In genomic region chr5:66519511-66519910, GRCm38 (mm10) we compare ENCODE assay signal across 30 mouse cellular contexts.
DNase-seq lines count a peak whose midpoint lies in the region; ATAC-seq and TF ChIP-seq lines count a peak whose summit lies in the region.
"Had no signal": no experiment of that assay in that cellular context is flagged by ENCODE, and none has a peak within 500 bp of the region (broad histone marks: within the 10 kb centered on the region; RNA-seq: fewer than 3 reads in every experiment).

No protein-coding gene starts in this region.

- H3K9ac ChIP-seq in kidney, postnatal 0 days (ENCODE audit: low read depth, low read length), result no peak overlapping the region
- no peak overlapping the region for H3K9ac ChIP-seq in kidney, embryonic 16.5 days (replicated peaks; ENCODE audit: low read length)
- H3K9ac ChIP-seq: embryonic facial prominence, embryonic 12.5 days; forebrain, embryonic 12.5 days; forebrain, postnatal 0 days; hindbrain, embryonic 14.5 days; limb, embryonic 15.5 days; liver, embryonic 13.5 days; midbrain, embryonic 15.5 days had no signal

- no peak overlapping the region for H3K4me2 ChIP-seq in kidney, postnatal 0 days (ENCODE audit: low read length)
- H3K4me2 ChIP-seq in kidney, embryonic 16.5 days (replicated peaks; ENCODE audit: low read depth, low read length), result no peak overlapping the region
- H3K4me2 ChIP-seq: embryonic facial prominence, embryonic 12.5 days; forebrain, embryonic 12.5 days; heart, embryonic 11.5 days; hindbrain, embryonic 14.5 days; limb, embryonic 15.5 days; liver, embryonic 13.5 days; midbrain, embryonic 15.5 days had no signal

- no peak for TF ChIP-seq CTCF in gastrocnemius, adult 2 months (IDR thresholded peaks at IDR 0.05)
- TF ChIP-seq CTCF in kidney, postnatal 0 days (IDR thresholded peaks at IDR 0.05; ENCODE audit: low read depth), result no peak

- no peaks in the 10 kb centered on the region for H3K9me3 ChIP-seq in kidney, postnatal 0 days (replicated peaks; ENCODE audit: low read length)
- H3K9me3 ChIP-seq in kidney, embryonic 16.5 days (ENCODE audit: low read length), result no peaks in the 10 kb centered on the region
- H3K9me3 ChIP-seq: embryonic facial prominence, embryonic 12.5 days; forebrain, embryonic 12.5 days; limb, embryonic 10.5 days; limb, embryonic 15.5 days; liver, embryonic 13.5 days; midbrain, embryonic 10.5 days; midbrain, embryonic 15.5 days had no signal

- H3K4me3 ChIP-seq in gastrocnemius, adult 2 months, result no peak overlapping the region
- no peak overlapping the region for H3K4me3 ChIP-seq in kidney, postnatal 0 days (replicated peaks; ENCODE audit: low read depth, low read length)
- H3K4me3 ChIP-seq in kidney, embryonic 16.5 days (ENCODE audit: low read length), result no peak overlapping the region
- H3K4me3 ChIP-seq: embryonic facial prominence, embryonic 12.5 days; erythroblast, embryonic 14.5 days; forebrain, embryonic 12.5 days; layer of hippocampus, adult 2 months; limb, embryonic 10.5 days; limb, embryonic 15.5 days; liver, embryonic 13.5 days; midbrain, embryonic 10.5 days; midbrain, embryonic 15.5 days had no signal

- H3K4me1 ChIP-seq in kidney, postnatal 0 days (replicated peaks; ENCODE audit: insufficient read depth, low read length), result peaks cover 9% of the 10 kb centered on the region; the same call in 1 of the 2 replicates
- H3K4me1 ChIP-seq in kidney, embryonic 16.5 days (ENCODE audit: insufficient read depth, low read length), result peaks cover 16% of the 10 kb centered on the region
- H3K4me1 ChIP-seq: liver, embryonic 13.5 days had no signal

- ATAC-seq in kidney, postnatal 0 days (replicated peaks; ENCODE audit: low FRiP score, low read depth), result no peak
- ATAC-seq in kidney, embryonic 16.5 days (ENCODE audit: low FRiP score, low TSS enrichment), result no peak
- ATAC-seq: activated CD4-positive, CD25-positive, alpha-beta regulatory T cell, adult 4 months; forebrain, postnatal 0 days; intestine, postnatal 0 days; midbrain, embryonic 15.5 days had no signal

- peak overlapping the region; percentile 72 for H3K27ac ChIP-seq in gastrocnemius, adult 2 months
- H3K27ac ChIP-seq in kidney, postnatal 0 days, result no peak overlapping the region
- H3K27ac ChIP-seq in kidney, embryonic 16.5 days (ENCODE audit: low read length), result no peak overlapping the region; the same call in 1 of the 2 replicates
- H3K27ac ChIP-seq: embryonic facial prominence, embryonic 12.5 days; forebrain, embryonic 12.5 days; hindbrain, embryonic 14.5 days; layer of hippocampus, adult 2 months; limb, embryonic 10.5 days; limb, embryonic 15.5 days; liver, embryonic 13.5 days; midbrain, embryonic 10.5 days; midbrain, embryonic 15.5 days had no signal

- WGBS in kidney, postnatal 0 days, result 54% methylated on average over 5 of the region's 5 CpGs
- 43% methylated on average over 5 of the region's 5 CpGs for WGBS in kidney, embryonic 16.5 days

- H3K27me3 ChIP-seq in kidney, postnatal 0 days (ENCODE audit: insufficient read depth, low read length), result no peaks in the 10 kb centered on the region
- no peaks in the 10 kb centered on the region for H3K27me3 ChIP-seq in kidney, embryonic 16.5 days (ENCODE audit: insufficient read depth, low read length)
- H3K27me3 ChIP-seq: embryonic facial prominence, embryonic 12.5 days; forebrain, embryonic 12.5 days; limb, embryonic 15.5 days; midbrain, embryonic 15.5 days had no signal

- no peaks in the 10 kb centered on the region for H3K36me3 ChIP-seq in kidney, postnatal 0 days (ENCODE audit: insufficient read depth, low read length)
- no peaks in the 10 kb centered on the region for H3K36me3 ChIP-seq in kidney, embryonic 16.5 days (ENCODE audit: insufficient read depth, low read length)
- H3K36me3 ChIP-seq: embryonic facial prominence, embryonic 12.5 days; forebrain, embryonic 12.5 days; limb, embryonic 10.5 days; limb, embryonic 15.5 days; liver, embryonic 13.5 days; midbrain, embryonic 10.5 days; midbrain, embryonic 15.5 days had no signal

- intact Hi-C loops in gastrocnemius, adult 2 months (cut with DNase I), result no loop called here

- DNase-seq in gastrocnemius, adult 2 months, result no peak
- no peak for DNase-seq in gastrocnemius, postnatal 4 days (ENCODE audit: low spot score in 2 of 2)
- DNase-seq in kidney, postnatal 0 days (ENCODE audit: low spot score), result peak; percentile 61
- DNase-seq in 3T3-L1 (ENCODE audit: low read depth, low spot score) (peak; percentile 88), adipocyte (ENCODE audit: low spot score) (peak; percentile 26)
- DNase-seq in embryo, embryonic 11 days, result no peak
- DNase-seq: adrenal gland, adult 8-10 months; B cell, adult 2 months; cerebellum, postnatal 36 days; forebrain, postnatal 0 days; gastrocnemius, postnatal 10 days; liver, embryonic 13.5 days; lung, adult 2 months; lung, postnatal 14 days; right cerebral cortex, adult 18-20 months; spleen, adult 18-20 months; thymus, postnatal 14 days had no signal

Comparison
In these comparisons a context has a peak if more than half of its experiments do, and no peak if none do; other contexts are left out.
1. DNase-seq: peak in kidney, postnatal 0 days (single experiment), 3T3-L1 (single experiment) and adipocyte (single experiment); none in gastrocnemius, adult 2 months (single experiment), gastrocnemius, postnatal 4 days (0 of 2) and embryo, embryonic 11 days (single experiment).